Mouse (Mus musculus) embryo, embryonic 9.5 days (tissue): ENCODE measurements at regions not wholly inside any gene's neighbourhood (a gene's known extent, or its start where the extent isn't known, plus 50 kb on each side); places are given as distances from the start of the nearest gene placed in this dataset.

Experiments used
- DNase-seq: peaks from one replicate; pipeline ENCODE4 v3.0.0-alpha.2; 2017; ENCODE audit errors: extremely low spot score

GRCm38 (mm10) chr1:137330634-137331033 lies 370.4 kb upstream of the Nr5a2 start:
- peak; percentile 48 for DNase-seq

- peak; percentile 80 for DNase-seq
These were observed 363.8 kb upstream of the Nr5a2 start for GRCm38 (mm10) chr1:137323884-137324594.

- peak; percentile 77 for DNase-seq
These were observed 362.9 kb upstream of the Nr5a2 start for GRCm38 (mm10) chr1:137323035-137323680.

- no peak for DNase-seq
These were observed 342.6 kb upstream of the Nr5a2 start for GRCm38 (mm10) chr1:137302757-137303422.

GRCm38 (mm10) chr1:137297780-137298569 lies 337.7 kb upstream of the Nr5a2 start:
- no peak for DNase-seq

- no peak for DNase-seq
These were observed 329.2 kb upstream of the Nr5a2 start for GRCm38 (mm10) chr1:137289456-137289855.

- DNase-seq = no peak
These were observed 323.0 kb upstream of the Nr5a2 start for GRCm38 (mm10) chr1:137283291-137283690.

- no peak for DNase-seq
These were observed 322.2 kb upstream of the Nr5a2 start for GRCm38 (mm10) chr1:137282457-137282856.

- no peak for DNase-seq
These were observed 320.4 kb upstream of the Nr5a2 start for GRCm38 (mm10) chr1:137280391-137281386.

GRCm38 (mm10) chr1:137279981-137280380 lies 319.7 kb upstream of the Nr5a2 start:
- no peak for DNase-seq

GRCm38 (mm10) chr1:137270659-137271612 lies 310.7 kb upstream of the Nr5a2 start:
- no peak for DNase-seq

- DNase-seq = no peak
These were observed 302.6 kb upstream of the Nr5a2 start for GRCm38 (mm10) chr1:137262806-137263370.

GRCm38 (mm10) chr1:137262121-137262525 lies 301.9 kb upstream of the Nr5a2 start:
- DNase-seq = no peak

- no peak for DNase-seq
These were observed 296.0 kb upstream of the Nr5a2 start for GRCm38 (mm10) chr1:137256294-137256693.

- DNase-seq = peak; percentile 17
These were observed 294.8 kb upstream of the Nr5a2 start for GRCm38 (mm10) chr1:137255041-137255440.

GRCm38 (mm10) chr1:137254634-137255033 lies 294.4 kb upstream of the Nr5a2 start:
- no peak for DNase-seq

GRCm38 (mm10) chr1:137227098-137227485 lies 266.8 kb upstream of the Nr5a2 start:
- DNase-seq = no peak

GRCm38 (mm10) chr1:137226479-137227097 lies 266.3 kb upstream of the Nr5a2 start:
- no peak for DNase-seq

- peak; percentile 55 for DNase-seq
These were observed 265.2 kb upstream of the Nr5a2 start for GRCm38 (mm10) chr1:137225418-137225817.
